In the genomic region with DNA sequence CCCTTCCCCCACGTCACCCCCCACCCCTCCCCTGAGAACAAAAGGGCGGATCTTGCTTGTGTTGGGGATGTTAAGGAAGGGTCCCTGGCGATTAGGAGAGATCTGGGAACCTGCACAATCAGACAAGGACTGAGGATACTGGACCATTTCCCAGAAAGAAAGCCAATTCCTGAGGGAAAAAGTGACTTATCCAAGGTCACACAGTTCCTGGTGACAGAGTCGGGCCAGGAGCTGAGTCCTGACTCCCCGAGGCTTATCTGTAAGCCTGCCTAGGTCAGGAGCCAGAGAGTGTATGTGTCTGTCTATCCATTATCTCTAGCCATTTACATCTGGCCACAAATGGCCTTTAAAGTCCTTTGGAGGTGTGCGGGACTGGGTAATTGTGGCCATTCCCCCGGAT, we compare ENCODE assay signal across 8 mouse cellular contexts. TPM values are rescaled to one million over a fixed set of nuclear protein-coding genes. Genes with fewer than 3 reads are reported as not detected.
A peak's percentile ranks its signal among the peaks of the same experiment; 100 is the strongest.
DNase-seq lines count a peak whose midpoint lies in the region; ATAC-seq and TF ChIP-seq lines count a peak whose summit lies in the region.

No protein-coding gene starts in this region.

- H3K9ac ChIP-seq in heart, embryonic 12.5 days, result peak overlapping the region; percentile 74
- H3K9ac ChIP-seq in hindbrain, embryonic 14.5 days, result peak overlapping the region; percentile 78
- peak overlapping the region; percentile 74 for H3K9ac ChIP-seq in midbrain, embryonic 14.5 days (replicated peaks; ENCODE audit: low read length)

- peaks cover 10% of the 10 kb centered on the region for H3K27me3 ChIP-seq in heart, embryonic 12.5 days (replicated peaks)
- peaks cover 21% of the 10 kb centered on the region for H3K27me3 ChIP-seq in hindbrain, embryonic 14.5 days (ENCODE audit: control insufficient read depth, insufficient read depth, low read length)
- 0 out of 2 replicates have a peak, but pooled peaks cover 7% of the 10 kb centered on the region for H3K27me3 ChIP-seq in midbrain, embryonic 14.5 days (ENCODE audit: control insufficient read depth, insufficient read depth, low read length)

- no peaks in the 10 kb centered on the region for H3K9me3 ChIP-seq in heart, embryonic 12.5 days (replicated peaks)
- H3K9me3 ChIP-seq in hindbrain, embryonic 14.5 days (ENCODE audit: control insufficient read depth, low read length), result no peaks in the 10 kb centered on the region
- H3K9me3 ChIP-seq in midbrain, embryonic 14.5 days (ENCODE audit: control insufficient read depth, low read length), result no peaks in the 10 kb centered on the region

- no peak for TF ChIP-seq CTCF in cortical plate, adult 2 months (IDR thresholded peaks at IDR 0.05; ENCODE audit: extremely low read depth, insufficient read depth, low read length)

- DNase-seq in heart, postnatal 14 days, result no peak
- DNase-seq in hindbrain, embryonic 14.5 days (ENCODE audit: low spot score), result no peak
- no peak for DNase-seq in midbrain, embryonic 14.5 days
- no peak for DNase-seq in Muller cell, postnatal 12 days (ENCODE audit: inconsistent ontology term)

- ATAC-seq in heart, embryonic 12.5 days (ENCODE audit: insufficient number of reproducible peaks, low FRiP score), result no peak
- ATAC-seq in hindbrain, embryonic 14.5 days (ENCODE audit: low FRiP score), result no peak
- no peak for ATAC-seq in midbrain, embryonic 14.5 days (ENCODE audit: low FRiP score, low TSS enrichment)
- ATAC-seq in megakaryocyte-erythroid progenitor cell, adult 5-6 weeks (replicated peaks; ENCODE audit: low FRiP score, low TSS enrichment, poor library complexity, severe bottlenecking), result no peak
- no peak for ATAC-seq in activated CD4-positive, CD25-positive, alpha-beta regulatory T cell, adult 4 months

- no peak for TF ChIP-seq POLR2A in cortical plate, adult 2 months (IDR thresholded peaks at IDR 0.05; ENCODE audit: extremely low read depth, insufficient read depth, low read length)

- H3K27ac ChIP-seq in heart, embryonic 12.5 days (ENCODE audit: poor library complexity, severe bottlenecking), result peak overlapping the region; percentile 49; the same call in 1 of the 2 replicates
- H3K27ac ChIP-seq in cortical plate, adult 2 months (ENCODE audit: insufficient read depth, low read length), result peak overlapping the region; percentile 31
- H3K27ac ChIP-seq in hindbrain, embryonic 14.5 days, result no peak overlapping the region
- H3K27ac ChIP-seq in midbrain, embryonic 14.5 days (replicated peaks; ENCODE audit: low read depth, low read length), result no peak overlapping the region

- H3K4me2 ChIP-seq in heart, embryonic 12.5 days, result peak overlapping the region; percentile 91
- peak overlapping the region; percentile 85 for H3K4me2 ChIP-seq in hindbrain, embryonic 14.5 days (replicated peaks)
- peak overlapping the region; percentile 92 for H3K4me2 ChIP-seq in midbrain, embryonic 14.5 days (ENCODE audit: low read length)

- 14% methylated on average over 7 of the region's 7 CpGs for WGBS in heart, embryonic 12.5 days
- 42% methylated on average over 7 of the region's 7 CpGs for WGBS in hindbrain, embryonic 14.5 days
- WGBS in midbrain, embryonic 14.5 days, result 40% methylated on average over 7 of the region's 7 CpGs

- peaks cover 44% of the 10 kb centered on the region for H3K4me1 ChIP-seq in heart, embryonic 12.5 days (replicated peaks)
- H3K4me1 ChIP-seq in cortical plate, adult 2 months (ENCODE audit: control insufficient read depth, insufficient read depth, low read length), result peaks cover 8% of the 10 kb centered on the region
- H3K4me1 ChIP-seq in hindbrain, embryonic 14.5 days (replicated peaks; ENCODE audit: control insufficient read depth, insufficient read depth, low read length), result peaks cover 12% of the 10 kb centered on the region
- H3K4me1 ChIP-seq in midbrain, embryonic 14.5 days (ENCODE audit: control insufficient read depth, insufficient read depth, low read length), result peaks cover 15% of the 10 kb centered on the region; the same call in 1 of the 2 replicates

- intact Hi-C loops in heart, postnatal 14 days (cut with DNase I), result no loop called here

- no peaks in the 10 kb centered on the region for H3K36me3 ChIP-seq in heart, embryonic 12.5 days
- no peaks in the 10 kb centered on the region for H3K36me3 ChIP-seq in hindbrain, embryonic 14.5 days (replicated peaks; ENCODE audit: control insufficient read depth, insufficient read depth)
- H3K36me3 ChIP-seq in midbrain, embryonic 14.5 days (ENCODE audit: control insufficient read depth, insufficient read depth, low read length), result no peaks in the 10 kb centered on the region

- H3K4me3 ChIP-seq in heart, embryonic 12.5 days, result peak overlapping the region; percentile 67
- H3K4me3 ChIP-seq in cortical plate, adult 2 months (ENCODE audit: insufficient read depth, low read length), result peak overlapping the region; percentile 90
- peak overlapping the region; percentile 58 for H3K4me3 ChIP-seq in hindbrain, embryonic 14.5 days (replicated peaks; ENCODE audit: low read length)
- peak overlapping the region; percentile 65 for H3K4me3 ChIP-seq in midbrain, embryonic 14.5 days (replicated peaks; ENCODE audit: low read depth, low read length)

RNA-seq across cellular contexts. Expression of a gene that starts 0.8 kb away (rescaled TPM):
- 4.8 and 4.9 TPM in 2 replicates for polyA plus RNA-seq in heart, embryonic 12.5 days (2016; fragmentation: Nextera tagmentation; extraction: Ambion mirVana)
- total RNA-seq in heart, postnatal 14 days (2021), result 10 to 100 TPM; 20.9 to 25.7 TPM
- 46.6 and 72.7 TPM in 2 replicates for polyA plus RNA-seq in cortical plate, adult 2 months (2012; rRNA removed)
- polyA plus RNA-seq in hindbrain, embryonic 14.5 days (2014; fragmentation: Nextera tagmentation; extraction: Ambion mirVana), result 3.3 and 3.5 TPM in 2 replicates
- polyA plus RNA-seq in midbrain, embryonic 14.5 days (2014; fragmentation: Nextera tagmentation; extraction: Ambion mirVana), result 4.8 and 5.0 TPM in 2 replicates
- not detected in 2 replicates for total RNA-seq in megakaryocyte-erythroid progenitor cell, adult 5-6 weeks (2014; fragmentation: Nextera tagmentation)
- not detected in 2 replicates for total RNA-seq in megakaryocyte-erythroid progenitor cell, adult 5-6 weeks (2017)
- not detected for polyA plus RNA-seq in activated CD4-positive, CD25-positive, alpha-beta regulatory T cell, adult 4 months (2017; shearing (Covaris generic))

Comparison
In these comparisons a context has a peak if more than half of its experiments do, and no peak if none do; other contexts are left out.
1. H3K27ac ChIP-seq: peak in heart, embryonic 12.5 days (single experiment) and cortical plate, adult 2 months (single experiment); none in hindbrain, embryonic 14.5 days (single experiment) and midbrain, embryonic 14.5 days (single experiment).
2. Peak in every context shown above with its lines, with median percentiles within 50 percentile points of each other: H3K4me2 ChIP-seq, H3K4me3 ChIP-seq and H3K9ac ChIP-seq.